Mouse (Mus musculus) thymus, postnatal 25 days (tissue): ENCODE results near the gene Dyrk1a.
A peak's percentile ranks its signal among the peaks of the same experiment; 100 is the strongest.

Experiments
- DNase-seq: peaks from one replicate; pipeline ENCODE4 v3.0.0; 2022

Gene Dyrk1a

GRCm38 (mm10) chr16:94569229-94570176 is at the start of gene Dyrk1a:
TSS of gene Dyrk1a (plus strand) at chr16:94570010.
- DNase-seq = peak; percentile 99

DNA sequence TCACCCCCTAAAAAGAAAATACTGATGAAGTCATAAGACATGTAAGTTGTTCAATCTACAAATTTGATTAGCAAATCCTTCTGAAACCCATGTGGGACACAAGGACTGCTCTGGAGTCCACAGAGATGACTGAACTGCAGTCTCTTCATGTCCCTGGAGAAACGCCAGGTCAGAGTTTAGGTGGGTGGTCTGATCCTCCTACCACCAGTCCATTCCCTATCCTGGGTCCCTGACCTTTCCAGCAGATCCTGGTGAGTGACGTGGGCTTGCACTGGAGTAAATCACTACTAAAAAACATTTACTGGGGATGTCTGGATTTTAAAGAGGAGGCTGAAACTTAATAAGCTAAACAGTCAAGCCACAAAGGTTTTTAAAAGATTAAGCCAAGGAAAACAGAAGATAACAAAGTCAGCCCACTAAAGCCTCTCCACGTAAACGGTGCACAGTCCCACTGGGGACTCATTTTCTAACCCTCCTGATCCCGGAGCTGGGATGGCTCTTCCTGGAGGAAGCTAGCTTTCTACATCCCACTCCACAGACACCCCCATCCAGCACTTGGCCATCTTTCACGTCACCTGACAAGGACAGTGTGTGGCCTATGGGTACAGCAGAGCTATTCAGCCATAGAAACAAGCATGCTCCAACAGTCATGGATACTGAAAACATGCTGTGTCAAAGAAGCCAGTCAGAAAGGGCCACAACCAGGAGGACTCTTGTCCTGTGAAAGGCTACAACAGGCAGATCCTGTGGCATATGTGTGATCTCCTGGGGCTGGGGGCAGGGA is 46.0 kb upstream of the Dyrk1a start:
- DNase-seq = no peak

GRCm38 (mm10) chr16:94524691-94525090 is 45.1 kb upstream of the Dyrk1a start:
- no peak for DNase-seq

DNA sequence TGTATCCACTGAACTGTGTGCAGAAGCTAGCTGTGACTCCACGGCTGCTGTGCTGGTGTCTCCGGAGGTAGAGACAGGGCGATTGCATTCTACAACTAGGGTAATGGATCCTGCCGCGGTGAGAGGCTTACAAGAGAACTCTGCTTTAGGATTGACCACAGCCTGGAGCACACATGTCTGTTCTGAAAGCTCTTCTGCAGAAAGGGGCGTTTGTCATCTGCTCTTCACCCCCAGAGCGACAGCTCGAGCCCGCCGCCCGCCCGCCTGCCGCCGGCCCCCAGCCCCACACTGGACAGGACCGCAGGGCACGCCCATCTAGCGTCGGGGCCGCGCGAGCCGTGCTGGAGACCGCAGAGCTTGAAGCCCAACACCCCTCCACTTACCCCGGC is 43.9 kb upstream of the Dyrk1a start:
- DNase-seq = no peak

- DNase-seq = peak; percentile 98
These were observed 43.3 kb upstream of the Dyrk1a start, which contains the start of gene Vps26c for GRCm38 (mm10) chr16:94526344-94527151. TSS of gene Vps26c (minus strand) at chr16:94526830.

DNA sequence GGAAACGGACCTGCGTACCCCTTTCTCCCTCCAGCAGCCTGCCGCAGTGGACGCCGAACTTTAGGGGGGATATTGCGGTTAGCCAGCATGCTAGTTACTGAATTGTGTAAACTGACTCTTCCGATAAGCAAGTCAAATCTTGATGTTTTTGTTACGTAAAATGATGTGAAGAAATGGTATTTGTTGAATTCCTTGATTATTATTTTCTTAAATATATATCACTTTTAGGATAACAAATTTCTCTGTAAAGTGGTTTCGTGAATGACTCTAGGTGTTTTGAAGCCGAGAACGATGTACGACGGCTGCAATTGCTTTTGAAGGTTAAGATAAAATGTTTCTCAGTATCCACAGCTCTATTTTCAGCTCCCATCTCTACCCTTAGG is 42.7 kb upstream of the Dyrk1a start:
- DNase-seq = no peak

DNA sequence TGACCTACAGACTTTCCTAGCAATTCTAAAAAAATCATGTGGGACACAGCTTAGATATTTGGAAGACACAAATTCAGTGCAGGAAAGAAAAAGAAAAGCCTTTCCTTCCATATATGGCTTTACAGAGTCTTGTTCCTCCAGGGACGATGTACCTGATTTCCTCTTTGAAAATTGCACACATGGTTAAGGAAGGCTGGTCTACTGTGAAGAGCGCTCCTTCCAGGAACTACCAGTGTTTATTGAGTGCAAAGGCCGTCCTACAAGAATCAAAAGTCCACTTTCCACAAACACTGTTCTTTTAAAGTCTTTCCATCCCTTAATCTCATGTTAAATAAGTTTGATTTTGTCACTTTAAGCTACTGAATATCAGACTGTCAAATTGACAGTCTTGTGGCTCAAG is 42.3 kb upstream of the Dyrk1a start:
- no peak for DNase-seq

DNA sequence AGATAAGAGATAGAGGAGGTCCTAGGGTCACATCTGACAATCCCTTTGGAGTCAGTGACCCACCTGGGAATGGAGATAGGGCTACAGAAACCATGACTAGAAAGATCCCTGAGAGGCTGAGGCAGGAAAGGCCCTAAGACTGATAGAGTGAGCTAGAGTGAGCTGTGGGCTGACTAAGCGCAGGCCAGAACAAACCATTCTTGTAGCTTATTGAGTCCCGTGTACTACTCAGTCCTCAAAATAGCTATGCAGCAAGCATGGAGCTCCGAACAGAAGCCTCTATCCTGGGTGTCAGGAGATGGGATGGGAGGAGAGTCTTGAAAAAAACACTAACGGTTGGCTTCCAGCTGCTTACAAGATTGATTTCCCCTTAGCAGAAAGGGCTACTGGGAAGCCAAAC is 38.5 kb upstream of the Dyrk1a start:
- DNase-seq = no peak

GRCm38 (mm10) chr16:94533679-94534078 is 36.1 kb upstream of the Dyrk1a start:
- DNase-seq = no peak

DNA sequence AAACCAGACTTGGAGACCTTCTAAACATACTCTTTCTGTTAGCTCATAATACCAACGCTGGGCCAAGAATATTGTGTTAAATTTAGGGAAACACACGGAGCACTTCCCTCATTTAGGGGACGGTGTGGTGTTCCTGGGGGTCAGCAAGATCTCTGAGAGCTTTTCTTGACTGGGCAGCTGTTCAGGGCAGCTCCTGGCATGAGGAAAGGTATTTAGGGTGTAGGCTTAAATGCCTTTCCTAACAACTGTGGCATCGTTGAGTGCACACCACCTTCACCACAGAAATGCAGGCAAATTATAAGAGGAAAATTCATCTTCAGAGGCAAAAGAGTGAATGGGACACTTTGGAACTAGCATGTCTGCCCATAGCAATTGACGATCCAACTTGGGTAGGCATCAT is 34.1 kb upstream of the Dyrk1a start:
- no peak for DNase-seq

- no peak for DNase-seq
These were observed 33.2 kb upstream of the Dyrk1a start for GRCm38 (mm10) chr16:94536417-94537158.

- DNase-seq = no peak
These were observed 32.7 kb upstream of the Dyrk1a start for GRCm38 (mm10) chr16:94537159-94537527.

GRCm38 (mm10) chr16:94540140-94540539 is 29.7 kb upstream of the Dyrk1a start:
- DNase-seq = no peak

GRCm38 (mm10) chr16:94542898-94543297 is 26.9 kb upstream of the Dyrk1a start:
- DNase-seq = no peak

DNA sequence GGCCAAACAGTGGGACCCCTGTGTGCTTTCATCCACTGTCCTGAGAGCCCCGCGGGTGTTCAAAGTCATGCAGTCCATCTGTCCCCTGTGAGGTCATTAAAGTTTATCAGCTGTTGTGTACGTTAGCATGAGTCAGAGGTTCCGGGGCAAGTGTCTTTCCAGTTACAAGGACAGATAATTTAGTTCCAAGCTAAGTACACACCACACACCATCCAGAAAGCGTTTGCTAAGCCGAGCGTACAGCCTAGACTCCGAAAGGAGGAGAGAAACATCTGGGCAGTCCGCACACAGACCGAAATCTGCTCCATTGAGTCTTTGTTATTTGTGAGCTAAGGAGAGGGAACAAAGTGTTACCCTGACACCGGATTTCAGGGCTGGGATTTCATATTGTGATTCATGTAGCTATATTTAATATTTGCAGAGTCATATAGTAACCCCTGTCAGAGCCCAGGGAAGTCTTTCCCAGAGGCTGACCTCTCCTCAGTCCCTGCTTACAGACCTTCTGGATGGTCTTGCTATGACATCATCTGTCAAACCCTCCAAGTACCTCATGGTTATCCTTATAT is 25.2 kb upstream of the Dyrk1a start:
- no peak for DNase-seq

DNA sequence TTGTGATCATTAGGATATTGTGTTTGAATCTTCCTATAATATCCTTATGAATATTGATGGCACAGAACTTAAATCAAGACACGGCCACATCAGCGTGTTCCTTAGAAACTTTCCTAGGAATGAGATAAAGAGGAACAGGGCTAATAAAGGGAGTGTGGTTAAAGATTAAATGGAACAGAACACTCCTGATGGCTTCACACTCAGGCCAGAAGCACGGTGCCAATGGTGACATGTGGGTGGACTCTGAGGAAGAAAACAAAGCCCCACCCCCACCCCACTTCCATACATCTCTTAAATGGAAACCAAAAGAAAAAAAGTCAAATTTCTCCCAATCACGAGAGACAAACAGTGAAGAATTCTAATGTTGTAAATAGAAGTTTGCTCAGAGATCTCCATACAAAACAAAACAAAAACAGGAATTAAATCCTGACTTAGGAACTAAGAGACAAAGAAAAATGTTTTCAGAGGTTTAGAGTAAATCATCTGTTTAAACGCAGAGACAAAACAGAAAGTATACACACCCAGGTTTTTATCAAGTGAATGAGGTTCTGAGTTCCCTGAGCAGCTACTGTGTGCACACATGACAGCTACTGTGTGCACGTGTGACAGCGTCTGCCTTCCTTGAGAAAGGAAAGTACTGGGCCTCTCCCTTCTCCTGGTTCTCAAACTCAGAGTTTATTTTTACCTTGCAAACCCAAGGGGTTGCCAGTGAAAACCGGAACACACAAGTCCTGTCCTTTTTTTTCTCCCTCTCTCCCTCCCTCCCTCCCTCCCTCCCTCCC is 23.8 kb upstream of the Dyrk1a start:
- no peak for DNase-seq

GRCm38 (mm10) chr16:94549813-94550212 is 20.0 kb upstream of the Dyrk1a start:
- no peak for DNase-seq

DNA sequence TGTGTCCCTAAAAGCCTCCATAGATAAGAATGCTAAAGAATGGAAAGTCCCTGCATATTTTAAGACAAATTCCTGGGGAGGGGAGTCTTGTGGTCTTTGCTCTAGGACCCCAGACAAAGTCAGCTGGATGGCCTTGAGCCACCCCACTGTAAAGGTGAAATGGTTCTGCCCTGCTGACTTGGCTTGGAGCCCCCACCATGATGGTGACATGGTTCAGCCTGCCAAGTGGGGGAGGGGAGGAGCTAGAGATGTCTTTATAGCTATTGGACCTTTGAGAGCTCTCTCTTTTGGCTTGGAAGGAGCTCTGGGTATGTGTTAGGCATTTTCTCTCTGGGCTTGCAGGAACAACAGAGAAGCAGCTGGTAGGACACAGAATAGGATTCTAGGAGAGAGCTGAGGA is 17.9 kb upstream of the Dyrk1a start:
- no peak for DNase-seq

GRCm38 (mm10) chr16:94555346-94555745 is 14.5 kb upstream of the Dyrk1a start:
- no peak for DNase-seq

- DNase-seq = no peak
These were observed 13.6 kb upstream of the Dyrk1a start for GRCm38 (mm10) chr16:94556228-94556627.

- no peak for DNase-seq
These were observed 10.5 kb upstream of the Dyrk1a start for GRCm38 (mm10) chr16:94559282-94559681.
